Mouse (Mus musculus) forebrain, embryonic 12.5 days (tissue): ENCODE measurements at regions not wholly inside any gene's neighbourhood (a gene's known extent, or its start where the extent isn't known, plus 50 kb on each side); places are given as distances from the start of the nearest gene placed in this dataset.

Source experiments
- ATAC-seq: fragments of 200-750 bp; cut with Nextera tagmentation; 2 replicates; pipeline ENCODE4 v1.8.0; 2017; ENCODE audit warnings: moderate TSS enrichment; ENCODE audit not compliant: low FRiP score
- H3K27ac ChIP-seq: fragments of 300-500 bp; sonication (generic); 2 replicates; pipeline ENCODE4 v1.5.1; 2016; ENCODE audit warnings: mild to moderate bottlenecking
- H3K27me3 ChIP-seq: fragments of 300-500 bp; sonication (generic); 2 replicates; pipeline ENCODE4 v1.6.1; 2016; ENCODE audit warnings: mild to moderate bottlenecking
- H3K36me3 ChIP-seq: fragments of 300-500 bp; sonication (generic); replicated peaks from 2 replicates; pipeline ENCODE4 v1.6.1; 2016; ENCODE audit warnings: mild to moderate bottlenecking
- H3K4me1 ChIP-seq: fragments of 300-500 bp; sonication (generic); 2 replicates; pipeline ENCODE4 v1.6.1; 2016
- H3K4me2 ChIP-seq: fragments of 300-500 bp; sonication (generic); 2 replicates; pipeline ENCODE4 v1.6.1; 2016; ENCODE audit warnings: mild to moderate bottlenecking, moderate library complexity
- H3K4me3 ChIP-seq: fragments of 300-500 bp; sonication (generic); replicated peaks from 2 replicates; pipeline ENCODE4 v1.5.1; 2016; ENCODE audit warnings: mild to moderate bottlenecking
- H3K9ac ChIP-seq: fragments of 300-500 bp; sonication (generic); 2 replicates; pipeline ENCODE4 v1.6.1; 2016; ENCODE audit warnings: mild to moderate bottlenecking
- H3K9me3 ChIP-seq: fragments of 300-500 bp; sonication (generic); 2 replicates; pipeline ENCODE4 v1.6.1; 2016
- WGBS: fragments of 180-500 bp; shearing (Covaris S2); methylation state at CpG from one replicate; pipeline ENCODE4 v1.1.7; 2016; 5-methylcytosine and 5-hydroxymethylcytosine counted together

DNA sequence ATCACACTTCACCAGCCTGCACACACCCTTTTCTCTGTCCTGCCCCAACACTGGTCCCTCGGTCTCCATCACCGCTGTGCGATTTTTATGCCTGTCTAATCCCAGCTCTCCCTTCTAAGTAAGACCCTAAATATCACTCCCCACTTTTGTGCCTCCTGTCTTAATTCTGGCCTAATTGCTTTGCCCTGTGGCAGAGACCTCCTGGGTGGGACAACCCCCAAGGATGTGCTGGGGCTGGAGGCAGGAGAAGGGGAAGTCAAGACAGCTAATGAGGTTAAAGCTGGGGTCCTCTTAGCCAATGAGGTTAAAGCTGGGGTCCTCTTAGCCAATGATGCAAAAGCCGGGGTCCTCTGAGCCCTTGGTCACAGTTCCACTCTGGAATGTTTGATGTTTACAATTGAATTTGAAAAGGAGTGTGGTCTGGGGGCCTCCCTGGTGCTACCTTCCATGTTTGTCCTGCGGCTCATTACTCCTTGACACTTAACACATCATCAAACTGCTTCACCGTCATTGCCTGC is 290.5 kb upstream of the Tbx3 start:
- no peak for ATAC-seq
- Histone ChIP-seq H3K4me2 (no peak overlapping the region), H3K9ac (no peak overlapping the region), H3K4me3 (no peak overlapping the region), H3K36me3 (no peaks in the 10 kb centered on the region), H3K27me3 (0 out of 2 replicates have a peak, but pooled peaks cover 2% of the 10 kb centered on the region), H3K4me1 (no peaks in the 10 kb centered on the region), H3K9me3 (no peaks in the 10 kb centered on the region), H3K27ac (no peak overlapping the region)
- WGBS, result 78% methylated on average over 6 of the region's 6 CpGs

DNA sequence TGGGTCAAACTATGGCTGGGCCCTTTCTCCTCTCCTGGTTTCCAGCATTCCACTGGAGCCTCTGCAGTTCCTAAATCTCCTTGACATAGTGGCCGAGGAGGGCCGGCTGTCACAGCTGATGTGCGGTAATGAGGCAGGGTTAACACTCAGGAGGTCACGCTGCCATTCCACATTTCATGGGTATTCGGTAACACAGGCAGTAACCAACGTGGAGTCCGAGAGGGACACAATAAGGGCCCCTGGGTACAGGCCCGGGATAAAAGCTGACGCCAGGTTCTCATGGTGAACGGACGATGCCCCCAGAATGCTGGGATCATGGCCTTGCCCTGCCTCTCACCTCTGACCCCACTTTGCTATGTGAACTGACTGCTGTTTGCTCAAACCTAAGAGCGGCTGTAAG is 289.0 kb upstream of the Tbx3 start:
- Histone ChIP-seq H3K36me3 (no peaks in the 10 kb centered on the region), H3K9me3 (no peaks in the 10 kb centered on the region), H3K27me3 (no peaks in the 10 kb centered on the region), H3K9ac (no peak overlapping the region), H3K4me2 (no peak overlapping the region), H3K4me1 (no peaks in the 10 kb centered on the region), H3K4me3 (no peak overlapping the region), H3K27ac (no peak overlapping the region)
- ATAC-seq, result no peak
- 82% methylated on average over 12 of the region's 12 CpGs for WGBS

DNA sequence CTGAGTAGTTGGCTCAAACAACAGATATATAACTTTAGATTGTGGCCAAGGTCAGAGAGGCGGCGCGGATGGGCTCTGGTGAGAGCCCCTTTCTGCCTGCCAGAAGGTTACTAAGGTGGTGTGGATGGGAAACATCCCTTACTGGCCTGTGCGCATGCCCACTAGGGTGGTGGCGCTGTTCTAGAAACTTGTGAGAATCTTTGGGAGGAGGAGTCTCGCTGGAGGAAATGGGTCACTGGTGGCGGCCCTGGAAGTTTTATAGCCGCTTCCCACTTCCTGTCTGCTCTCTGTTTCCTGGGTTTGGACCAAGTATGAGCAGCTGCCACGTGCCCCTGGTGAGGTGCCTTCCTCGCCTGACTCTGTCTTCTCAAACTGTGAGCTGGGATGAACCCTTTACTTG is 285.0 kb upstream of the Tbx3 start:
- Histone ChIP-seq H3K4me2 (no peak overlapping the region), H3K9ac (no peak overlapping the region), H3K27me3 (no peaks in the 10 kb centered on the region), H3K9me3 (no peaks in the 10 kb centered on the region), H3K27ac (no peak overlapping the region), H3K4me3 (no peak overlapping the region), H3K4me1 (no peaks in the 10 kb centered on the region), H3K36me3 (no peaks in the 10 kb centered on the region)
- WGBS, result 90% methylated on average over 10 of the region's 10 CpGs
- no peak for ATAC-seq

DNA sequence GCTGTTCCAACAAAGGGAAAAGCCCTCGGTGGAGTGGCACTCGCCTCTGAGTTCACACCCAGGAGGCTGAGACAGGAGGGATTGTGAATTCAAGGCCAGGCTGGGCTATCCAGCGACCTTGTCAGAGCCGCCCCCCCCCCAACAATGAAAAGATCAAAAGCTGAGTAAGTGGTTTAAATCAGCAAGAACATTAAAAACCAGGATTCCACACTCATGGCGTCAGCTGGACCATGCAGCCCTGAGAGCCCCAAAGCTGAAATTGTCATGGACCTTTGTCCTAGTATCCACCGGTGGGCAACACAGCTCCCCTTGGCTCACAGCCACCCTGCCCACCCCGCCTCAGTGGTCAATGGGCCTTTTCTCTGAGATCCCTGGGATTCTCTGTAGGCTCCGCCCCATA is 283.6 kb upstream of the Tbx3 start:
- Histone ChIP-seq H3K4me1 (no peaks in the 10 kb centered on the region), H3K9me3 (no peaks in the 10 kb centered on the region), H3K27ac (no peak overlapping the region), H3K4me3 (no peak overlapping the region), H3K36me3 (no peaks in the 10 kb centered on the region), H3K4me2 (no peak overlapping the region), H3K27me3 (no peaks in the 10 kb centered on the region), H3K9ac (no peak overlapping the region)
- 74% methylated on average over 8 of the region's 8 CpGs for WGBS
- no peak for ATAC-seq

DNA sequence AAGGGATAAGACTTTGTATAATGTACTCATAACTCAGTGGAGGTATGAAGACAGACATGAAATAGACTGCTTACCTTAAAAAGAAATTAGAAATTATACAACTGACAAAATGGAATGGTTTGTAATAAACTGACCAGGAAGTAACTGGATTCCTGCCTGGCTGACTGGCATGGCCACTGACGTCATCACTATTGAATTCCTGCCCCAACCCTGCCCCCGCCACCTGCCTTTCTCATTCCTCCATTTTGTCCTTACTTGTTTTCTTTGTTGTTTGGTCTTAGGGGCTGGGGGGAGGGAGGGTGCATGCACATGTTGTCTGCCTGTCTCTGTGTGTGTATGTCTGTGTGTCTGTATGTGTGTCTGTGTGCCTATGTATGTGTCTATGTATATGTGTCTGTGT is 283.2 kb upstream of the Tbx3 start:
- WGBS, result 59% methylated on average over 2 of the region's 2 CpGs
- Histone ChIP-seq H3K4me2 (no peak overlapping the region), H3K9ac (no peak overlapping the region)

DNA sequence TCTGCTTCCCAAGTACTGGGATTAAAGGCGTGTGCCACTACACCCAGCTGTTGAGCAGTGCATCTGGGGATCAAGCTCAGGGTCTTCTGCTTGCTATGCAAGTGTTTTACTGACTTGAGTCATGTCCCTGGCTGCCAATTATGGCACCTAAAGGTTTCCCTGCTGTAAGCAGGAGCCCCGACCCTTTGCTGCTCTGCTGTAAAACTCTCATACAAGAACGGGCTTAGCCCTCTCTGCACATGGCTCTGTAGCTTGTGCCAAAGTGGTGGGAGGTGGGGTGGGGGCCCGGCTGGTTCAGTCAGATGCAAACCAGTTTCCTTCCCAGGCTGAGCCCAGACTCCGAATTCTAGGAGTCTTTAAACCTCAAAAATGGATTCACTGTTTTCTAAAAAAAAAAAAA is 281.6 kb upstream of the Tbx3 start:
- H3K4me2 ChIP-seq, result no peak overlapping the region
- H3K4me3 ChIP-seq, result no peak overlapping the region
- no peaks in the 10 kb centered on the region for H3K36me3 ChIP-seq
- no peaks in the 10 kb centered on the region for H3K9me3 ChIP-seq
- no peak overlapping the region for H3K9ac ChIP-seq
- no peak overlapping the region for H3K27ac ChIP-seq
- H3K4me1 ChIP-seq, result no peaks in the 10 kb centered on the region
- WGBS, result 59% methylated on average over 5 of the region's 5 CpGs
- H3K27me3 ChIP-seq, result no peaks in the 10 kb centered on the region
- ATAC-seq, result no peak

More for the DNA sequence above, 283.2 kb upstream of the Tbx3 start:
- Histone ChIP-seq H3K9me3 (no peaks in the 10 kb centered on the region), H3K4me1 (no peaks in the 10 kb centered on the region), H3K27me3 (no peaks in the 10 kb centered on the region), H3K27ac (no peak overlapping the region), H3K4me3 (no peak overlapping the region), H3K36me3 (no peaks in the 10 kb centered on the region)
- ATAC-seq, result no peak

DNA sequence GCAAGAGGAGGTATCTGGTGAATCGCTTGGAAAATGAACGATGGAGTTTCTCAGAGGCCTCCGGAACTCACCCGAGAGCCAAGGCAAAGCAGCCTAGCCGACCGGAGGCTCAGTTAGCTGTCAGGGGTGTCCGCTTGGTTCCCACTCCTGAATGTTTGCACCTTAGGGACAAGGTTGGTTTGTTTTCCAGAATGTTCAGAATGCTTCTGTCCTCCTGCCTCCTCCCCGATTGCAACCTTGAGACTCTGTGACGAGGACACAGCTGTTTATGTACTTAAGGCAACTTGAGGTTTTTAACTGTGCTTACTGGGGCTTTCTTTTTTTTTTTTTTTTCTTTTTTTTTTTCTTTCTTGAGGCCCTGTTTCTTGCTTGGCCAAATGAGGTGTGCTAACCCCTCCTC is 281.1 kb upstream of the Tbx3 start:
- 82% methylated on average over 9 of the region's 9 CpGs for WGBS
- no peaks in the 10 kb centered on the region for H3K27me3 ChIP-seq
- no peak for ATAC-seq

DNA sequence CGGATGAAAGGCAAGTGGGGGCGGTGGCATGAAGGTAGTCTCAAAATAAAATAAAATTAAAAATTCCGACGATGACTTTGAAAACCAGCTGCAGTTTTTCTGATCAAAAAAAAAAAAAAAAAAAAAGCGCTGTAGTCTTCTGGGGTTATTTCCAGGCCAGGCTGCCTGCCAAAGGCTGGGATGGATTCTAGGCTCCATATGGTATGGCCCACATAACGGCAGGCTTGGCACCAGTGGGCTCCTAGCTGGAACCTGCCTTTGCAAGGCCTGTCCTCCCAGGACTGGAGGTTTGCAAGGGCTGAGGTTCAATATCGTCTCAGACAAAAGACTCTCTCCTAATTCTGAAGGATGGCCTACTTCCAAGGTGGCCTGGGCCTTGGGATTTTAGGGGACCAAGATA is 280.6 kb upstream of the Tbx3 start:
- H3K36me3 ChIP-seq, result no peaks in the 10 kb centered on the region
- no peak overlapping the region for H3K27ac ChIP-seq
- 82% methylated on average over 7 of the region's 7 CpGs for WGBS
- H3K4me3 ChIP-seq, result no peak overlapping the region
- no peaks in the 10 kb centered on the region for H3K4me1 ChIP-seq
- H3K9me3 ChIP-seq, result no peaks in the 10 kb centered on the region
- H3K4me2 ChIP-seq, result no peak overlapping the region
- ATAC-seq, result no peak
- H3K27me3 ChIP-seq, result no peaks in the 10 kb centered on the region
- H3K9ac ChIP-seq, result no peak overlapping the region

More for the DNA sequence above, 281.1 kb upstream of the Tbx3 start:
- H3K9ac ChIP-seq, result no peak overlapping the region
- H3K4me3 ChIP-seq, result no peak overlapping the region
- H3K27ac ChIP-seq, result no peak overlapping the region
- H3K36me3 ChIP-seq, result no peaks in the 10 kb centered on the region
- no peaks in the 10 kb centered on the region for H3K4me1 ChIP-seq
- no peak overlapping the region for H3K4me2 ChIP-seq
- no peaks in the 10 kb centered on the region for H3K9me3 ChIP-seq

DNA sequence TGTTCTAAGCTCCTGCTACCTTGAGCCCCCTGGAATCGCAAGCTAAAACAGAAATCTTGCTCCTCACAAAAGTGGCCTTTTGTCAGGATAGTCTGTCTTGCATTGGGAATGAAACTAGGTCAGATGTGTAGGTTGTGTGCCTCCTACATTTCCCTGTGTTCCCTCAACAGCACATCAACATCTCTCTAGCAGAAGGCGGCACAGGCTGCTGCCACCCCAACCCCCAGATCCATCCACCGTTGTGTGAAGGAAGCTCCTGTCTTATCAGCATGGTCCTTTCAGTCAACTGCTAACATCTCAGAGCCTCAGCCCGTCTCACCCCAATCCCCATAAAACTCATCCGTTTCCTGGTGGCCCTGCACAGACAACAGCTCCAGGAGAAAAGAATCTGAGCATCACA is 272.0 kb upstream of the Tbx3 start:
- Histone ChIP-seq H3K4me1 (peaks cover 11% of the 10 kb centered on the region), H3K36me3 (no peaks in the 10 kb centered on the region), H3K4me3 (no peak overlapping the region), H3K9me3 (no peaks in the 10 kb centered on the region), H3K27ac (no peak overlapping the region), H3K27me3 (peaks cover 6% of the 10 kb centered on the region; the same call in 1 of the 2 replicates), H3K9ac (no peak overlapping the region), H3K4me2 (no peak overlapping the region)
- ATAC-seq, result no peak
- WGBS, result 88% methylated on average over 5 of the region's 5 CpGs

DNA sequence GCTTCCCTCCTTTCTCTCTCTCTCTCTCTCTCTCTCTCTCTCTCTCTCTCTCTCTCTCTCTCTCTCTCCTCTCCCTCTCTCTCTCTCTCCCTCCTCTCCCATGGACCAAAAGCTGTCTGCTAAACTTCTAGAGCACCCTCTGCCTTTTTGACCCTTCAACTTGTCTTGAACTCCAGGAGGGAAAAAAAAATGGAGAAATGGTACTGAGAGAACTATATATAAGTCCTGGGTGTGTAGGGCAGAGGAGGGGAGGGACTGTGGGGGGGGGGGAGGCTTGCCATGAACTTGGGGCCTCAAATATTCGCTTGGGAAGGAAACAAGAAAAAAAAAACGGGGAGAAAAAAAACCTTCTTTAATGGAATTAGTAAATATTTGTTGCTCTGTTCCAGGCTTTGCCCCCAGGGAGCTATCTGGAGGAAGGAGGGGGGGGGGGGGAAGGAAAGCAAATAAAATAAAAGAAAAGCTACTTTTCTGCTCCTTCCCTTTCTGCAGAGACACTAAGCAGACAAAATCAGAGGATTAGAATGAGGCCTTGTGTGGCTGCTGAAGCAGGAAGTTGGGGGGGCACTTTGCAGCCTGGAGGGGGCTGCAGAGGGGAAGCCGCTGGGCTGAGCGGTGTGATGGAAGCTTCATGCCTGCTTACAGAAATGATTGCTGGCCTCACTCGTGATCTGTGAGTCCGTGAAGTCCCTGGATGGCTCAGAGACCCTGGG is 270.1 kb upstream of the Tbx3 start:
- no peaks in the 10 kb centered on the region for H3K36me3 ChIP-seq
- H3K4me2 ChIP-seq, result no peak overlapping the region
- H3K27ac ChIP-seq, result no peak overlapping the region
- no peak overlapping the region for H3K4me3 ChIP-seq
- no peaks in the 10 kb centered on the region for H3K9me3 ChIP-seq
- WGBS, result 24% methylated on average over 6 of the region's 6 CpGs
- peaks cover 6% of the 10 kb centered on the region; the same call in 1 of the 2 replicates for H3K27me3 ChIP-seq
- peaks cover 11% of the 10 kb centered on the region for H3K4me1 ChIP-seq
- no peak for ATAC-seq
- H3K9ac ChIP-seq, result no peak overlapping the region

DNA sequence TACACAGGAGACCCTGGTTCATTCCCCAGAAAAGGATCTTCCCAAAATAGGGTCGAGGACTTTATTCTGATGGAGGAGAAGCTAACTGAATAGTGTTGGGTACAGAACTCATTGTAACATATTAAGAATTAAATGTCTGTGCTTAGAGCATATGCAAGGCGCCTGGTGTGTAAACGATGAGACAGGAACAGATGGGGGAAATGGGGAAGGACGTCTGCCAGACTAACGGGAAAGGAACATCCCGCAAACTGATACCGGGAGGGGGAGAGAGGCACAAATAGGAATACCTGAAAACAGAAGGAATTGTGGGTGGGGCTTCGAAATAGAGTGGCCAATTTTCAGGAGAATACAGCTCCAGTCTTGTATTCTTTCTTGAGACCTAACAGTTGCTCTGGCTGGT is 268.6 kb upstream of the Tbx3 start:
- Histone ChIP-seq H3K9me3 (no peaks in the 10 kb centered on the region), H3K27ac (no peak overlapping the region), H3K9ac (no peak overlapping the region), H3K36me3 (no peaks in the 10 kb centered on the region), H3K4me3 (no peak overlapping the region), H3K4me2 (no peak overlapping the region), H3K4me1 (peaks cover 11% of the 10 kb centered on the region), H3K27me3 (peaks cover 6% of the 10 kb centered on the region; the same call in 1 of the 2 replicates)
- WGBS, result 86% methylated on average over 8 of the region's 8 CpGs
- ATAC-seq, result no peak

DNA sequence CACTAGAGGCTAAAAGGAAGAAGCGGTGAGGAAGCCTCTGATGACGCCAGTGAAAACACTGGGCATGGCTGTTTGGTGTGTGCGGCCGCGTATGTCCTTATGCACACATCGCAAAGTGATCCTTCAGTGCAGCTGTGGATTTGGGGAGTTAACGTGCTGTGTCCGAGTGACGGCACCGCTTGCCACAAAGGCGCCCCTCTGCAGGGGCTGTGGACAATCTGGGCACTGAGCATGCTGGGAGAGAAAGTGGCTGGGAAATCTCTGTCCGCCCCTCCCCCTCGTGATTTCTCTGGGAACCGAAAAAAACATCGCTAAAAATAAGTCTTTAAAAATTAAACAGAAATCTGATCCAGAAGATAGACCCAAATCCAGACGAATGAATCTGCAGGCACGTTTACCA is 267.8 kb upstream of the Tbx3 start:
- no peak for ATAC-seq
- Histone ChIP-seq H3K4me1 (peaks cover 11% of the 10 kb centered on the region), H3K4me3 (no peak overlapping the region), H3K27me3 (peaks cover 6% of the 10 kb centered on the region; the same call in 1 of the 2 replicates), H3K9me3 (no peaks in the 10 kb centered on the region), H3K27ac (no peak overlapping the region), H3K4me2 (no peak overlapping the region), H3K36me3 (no peaks in the 10 kb centered on the region), H3K9ac (no peak overlapping the region)
- 87% methylated on average over 17 of the region's 17 CpGs for WGBS

DNA sequence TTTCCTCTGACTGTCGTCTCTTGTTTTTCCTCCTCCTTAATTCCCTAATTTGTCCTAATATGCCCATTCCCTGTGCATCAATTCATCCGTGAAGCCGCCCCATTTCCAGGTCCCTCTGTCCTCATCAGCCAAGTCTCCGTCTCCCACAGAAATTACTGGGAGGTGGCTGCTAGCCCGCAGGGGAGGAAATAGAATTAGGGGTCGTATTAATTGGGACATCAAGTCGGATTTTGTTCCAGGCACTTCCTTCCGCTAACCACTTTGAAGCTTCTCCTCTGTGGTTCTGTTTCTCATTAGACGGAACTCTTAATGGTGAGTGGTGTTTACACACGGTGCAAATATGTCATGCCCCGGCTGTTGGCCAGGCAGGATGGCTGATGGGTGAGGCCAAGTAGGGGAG is 259.5 kb upstream of the Tbx3 start:
- Histone ChIP-seq H3K36me3 (no peaks in the 10 kb centered on the region), H3K27me3 (no peaks in the 10 kb centered on the region), H3K27ac (no peak overlapping the region), H3K4me1 (no peaks in the 10 kb centered on the region), H3K9me3 (no peaks in the 10 kb centered on the region), H3K4me2 (no peak overlapping the region), H3K9ac (no peak overlapping the region), H3K4me3 (no peak overlapping the region)
- no peak for ATAC-seq
- WGBS, result 75% methylated on average over 11 of the region's 11 CpGs
